Mouse (Mus musculus) hindbrain, embryonic 10.5 days (tissue): ENCODE measurements around the gene Ykt6. TPM values are rescaled to one million over a fixed set of nuclear protein-coding genes. Genes with fewer than 3 reads are reported as not detected.

ENCODE experiments used
- DNase-seq: peaks from one replicate; pipeline ENCODE4 v3.0.0-alpha.2; 2017; ENCODE audit warnings: low spot score
- H3K27ac ChIP-seq: fragments of 300-500 bp; sonication (generic); 2 replicates; pipeline ENCODE4 v1.5.1; 2016; ENCODE audit warnings: mild to moderate bottlenecking, moderate library complexity
- H3K27me3 ChIP-seq: fragments of 300-500 bp; sonication (generic); 2 replicates; pipeline ENCODE4 v1.6.1; 2016; ENCODE audit warnings: mild to moderate bottlenecking; ENCODE audit not compliant: poor library complexity, insufficient read depth, severe bottlenecking
- H3K36me3 ChIP-seq: fragments of 300-500 bp; sonication (generic); 2 replicates; pipeline ENCODE4 v1.6.1; 2016; ENCODE audit warnings: mild to moderate bottlenecking, moderate library complexity
- H3K4me1 ChIP-seq: fragments of 300-500 bp; sonication (generic); replicated peaks from 2 replicates; pipeline ENCODE4 v1.6.1; 2016; ENCODE audit warnings: mild to moderate bottlenecking
- H3K4me3 ChIP-seq: fragments of 300-500 bp; sonication (generic); 2 replicates; pipeline ENCODE4 v1.5.1; 2016; ENCODE audit warnings: mild to moderate bottlenecking, moderate library complexity
- H3K9me3 ChIP-seq: fragments of 300-500 bp; sonication (generic); 2 replicates; pipeline ENCODE4 v1.6.1; 2016; ENCODE audit warnings: mild to moderate bottlenecking, moderate library complexity
- WGBS: fragments of 180-500 bp; shearing (Covaris S2); methylation state at CpG from one replicate; pipeline ENCODE4 v1.1.7; 2016; 5-methylcytosine and 5-hydroxymethylcytosine counted together
- polyA plus RNA-seq: library from polyadenylated mRNA; unstranded; fragments of >200 nt; fragmentation: Nextera tagmentation; extraction: Ambion mirVana; gene quantifications from 2 replicates; pipeline ENCODE4 v1.2.1, GENCODE M21; 2016

The Ykt6 gene
- polyA plus RNA-seq, result 53.4 and 54.5 TPM in 2 replicates

- Histone ChIP-seq H3K4me3 (peak within 1 kb of the TSS; percentile 81), H3K27ac (peak within 1 kb of the TSS; percentile 90)
- WGBS, result under 1% methylated on average over 71 of the region's 71 CpGs
Observed at GRCm38 (mm10) chr11:5955546-5956276, at the start of gene Ykt6. Gene Ykt6, plus strand, starts transcription at chr11:5955693.

DNA sequence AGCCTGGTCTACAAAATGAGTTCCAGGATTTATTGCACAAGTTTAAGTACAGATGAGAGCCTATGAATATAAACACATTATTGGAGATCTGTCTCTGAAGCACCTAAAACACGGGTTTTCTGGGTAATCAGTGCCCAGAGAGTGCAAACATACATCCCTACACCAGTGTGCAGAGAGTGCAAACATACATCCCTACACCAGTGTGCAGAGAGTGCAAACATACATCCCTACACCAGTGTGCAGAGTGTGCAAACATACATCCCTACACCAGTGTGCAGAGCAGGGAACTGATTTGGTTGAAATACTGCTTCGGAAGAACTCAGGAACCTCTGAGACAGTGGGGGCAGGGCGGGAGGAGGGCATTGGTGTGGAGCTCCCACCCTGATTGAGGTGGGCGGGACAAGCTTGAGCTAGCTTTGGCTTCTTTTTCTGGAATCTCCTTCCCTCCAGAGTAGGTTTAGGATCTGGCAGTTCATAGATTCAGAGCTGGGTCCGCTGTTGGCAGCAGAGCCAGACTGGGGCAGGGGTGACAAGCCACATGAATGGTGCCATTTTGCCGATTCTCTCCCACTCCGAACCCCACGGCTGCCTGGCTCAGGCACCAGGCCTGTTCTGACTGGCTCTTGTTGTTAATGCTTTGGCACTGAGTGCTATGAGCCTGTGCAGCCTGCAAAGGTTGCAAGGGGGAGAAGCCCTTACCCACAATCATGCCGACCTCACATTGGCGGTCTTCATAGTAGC is 49.5 kb upstream of the Ykt6 start:
- DNase-seq, result no peak
- Histone ChIP-seq H3K27ac (no peak overlapping the region), H3K36me3 (no peaks in the 10 kb centered on the region), H3K4me3 (no peak overlapping the region), H3K9me3 (no peaks in the 10 kb centered on the region), H3K4me1 (peaks cover 38% of the 10 kb centered on the region), H3K27me3 (peaks cover 27% of the 10 kb centered on the region)
- 87% methylated on average over 10 of the region's 10 CpGs for WGBS

More at GRCm38 (mm10) chr11:5955546-5956276, at the start of gene Ykt6:
- peak; percentile 97 for DNase-seq
- H3K36me3 ChIP-seq, result peaks cover 31% of the 10 kb centered on the region
- peaks cover 25% of the 10 kb centered on the region for H3K4me1 ChIP-seq
- H3K9me3 ChIP-seq, result no peaks in the 10 kb centered on the region
- H3K27me3 ChIP-seq, result no peaks in the 10 kb centered on the region

DNA sequence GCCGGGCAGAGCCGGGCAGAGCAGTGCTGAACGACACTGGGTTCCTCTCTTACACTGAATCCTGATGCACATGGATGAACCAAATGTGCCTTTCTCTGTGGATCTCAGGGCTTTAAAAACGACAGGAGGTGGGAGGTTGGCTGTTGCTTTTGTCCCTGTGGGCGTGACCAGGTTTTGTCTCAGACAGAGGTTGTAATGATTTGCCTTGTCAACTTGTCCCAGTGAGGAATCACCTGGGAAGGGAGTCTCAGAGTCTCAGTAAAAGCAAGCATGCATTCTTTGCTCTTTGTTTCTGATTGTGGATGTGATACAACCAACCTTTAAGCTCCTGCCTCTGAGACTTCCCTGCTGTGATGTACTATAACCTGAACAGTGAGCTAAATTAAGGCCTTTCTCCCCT is 48.4 kb upstream of the Ykt6 start:
- Histone ChIP-seq H3K36me3 (no peaks in the 10 kb centered on the region), H3K27ac (no peak overlapping the region), H3K27me3 (peaks cover 19% of the 10 kb centered on the region), H3K4me3 (no peak overlapping the region), H3K4me1 (peaks cover 26% of the 10 kb centered on the region), H3K9me3 (no peaks in the 10 kb centered on the region)
- no peak for DNase-seq
- WGBS, result 45% methylated on average over 5 of the region's 5 CpGs

DNA sequence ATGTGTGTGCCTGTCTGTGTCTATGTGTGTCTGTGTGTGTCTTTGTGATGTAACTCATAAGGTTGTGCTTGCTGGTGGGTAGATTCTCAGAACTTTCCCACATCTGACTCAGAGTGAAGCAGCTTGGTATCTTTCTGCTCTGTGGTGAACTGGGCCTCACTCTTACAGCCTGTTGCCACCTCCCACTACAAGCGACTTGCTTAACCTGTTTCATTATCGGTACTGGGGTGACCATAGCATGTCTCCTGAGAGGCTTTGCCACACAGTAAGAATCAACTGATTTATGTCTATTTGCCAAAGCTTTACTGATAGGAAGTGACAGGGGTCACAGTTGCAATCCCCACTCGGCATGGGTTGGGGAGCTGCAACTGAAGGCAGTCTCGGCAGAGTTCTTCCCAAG is 46.9 kb upstream of the Ykt6 start:
- Histone ChIP-seq H3K27ac (no peak overlapping the region), H3K4me3 (no peak overlapping the region), H3K4me1 (peaks cover 14% of the 10 kb centered on the region; the same call in 1 of the 2 replicates), H3K9me3 (no peaks in the 10 kb centered on the region), H3K27me3 (peaks cover 5% of the 10 kb centered on the region; the same call in 1 of the 2 replicates), H3K36me3 (no peaks in the 10 kb centered on the region)
- 86% methylated on average over 4 of the region's 4 CpGs for WGBS
- DNase-seq, result no peak

- Histone ChIP-seq H3K9me3 (no peaks in the 10 kb centered on the region), H3K4me3 (no peak overlapping the region), H3K27me3 (peaks cover 11% of the 10 kb centered on the region; the same call in 1 of the 2 replicates), H3K4me1 (peaks cover 11% of the 10 kb centered on the region; the same call in 1 of the 2 replicates), H3K36me3 (no peaks in the 10 kb centered on the region), H3K27ac (peak overlapping the region; percentile 16; the same call in 1 of the 2 replicates)
- WGBS, result 28% methylated on average over 5 of the region's 5 CpGs
- DNase-seq, result peak; percentile 61
Observed at GRCm38 (mm10) chr11:5912635-5913034, 42.9 kb upstream of the Ykt6 start.

GRCm38 (mm10) chr11:5913256-5913655 is 42.2 kb upstream of the Ykt6 start:
- Histone ChIP-seq H3K27ac (0 out of 2 replicates have a peak overlapping the region, but pooled peaks have one; percentile 16), H3K9me3 (no peaks in the 10 kb centered on the region), H3K4me1 (peaks cover 11% of the 10 kb centered on the region; the same call in 1 of the 2 replicates), H3K36me3 (no peaks in the 10 kb centered on the region), H3K4me3 (no peak overlapping the region), H3K27me3 (peaks cover 11% of the 10 kb centered on the region; the same call in 1 of the 2 replicates)
- WGBS, result 78% methylated on average over 8 of the region's 8 CpGs
- DNase-seq, result no peak

GRCm38 (mm10) chr11:5913936-5914335 is 41.6 kb upstream of the Ykt6 start:
- H3K4me3 ChIP-seq, result no peak overlapping the region
- H3K9me3 ChIP-seq, result no peaks in the 10 kb centered on the region
- DNase-seq, result no peak
- WGBS, result 81% methylated on average over 4 of the region's 4 CpGs
- H3K27ac ChIP-seq, result no peak overlapping the region
- peaks cover 8% of the 10 kb centered on the region; the same call in 1 of the 2 replicates for H3K27me3 ChIP-seq
- peaks cover 11% of the 10 kb centered on the region; the same call in 1 of the 2 replicates for H3K4me1 ChIP-seq
- no peaks in the 10 kb centered on the region for H3K36me3 ChIP-seq

- Histone ChIP-seq H3K36me3 (no peaks in the 10 kb centered on the region), H3K4me3 (no peak overlapping the region), H3K4me1 (peaks cover 11% of the 10 kb centered on the region; the same call in 1 of the 2 replicates), H3K9me3 (no peaks in the 10 kb centered on the region), H3K27ac (peak overlapping the region; percentile 23; the same call in 1 of the 2 replicates), H3K27me3 (0 out of 2 replicates have a peak, but pooled peaks cover 6% of the 10 kb centered on the region)
- DNase-seq, result no peak
- WGBS, result 62% methylated on average over 5 of the region's 5 CpGs
Observed at GRCm38 (mm10) chr11:5914940-5915339, 40.6 kb upstream of the Ykt6 start.

- DNase-seq, result no peak
- H3K27ac ChIP-seq, result peak overlapping the region; percentile 23; the same call in 1 of the 2 replicates
- 0 out of 2 replicates have a peak, but pooled peaks cover 6% of the 10 kb centered on the region for H3K27me3 ChIP-seq
- 90% methylated on average over 5 of the region's 5 CpGs for WGBS
- no peaks in the 10 kb centered on the region for H3K9me3 ChIP-seq
- peaks cover 17% of the 10 kb centered on the region for H3K4me1 ChIP-seq
- H3K36me3 ChIP-seq, result no peaks in the 10 kb centered on the region
- no peak overlapping the region for H3K4me3 ChIP-seq
Observed at GRCm38 (mm10) chr11:5915429-5916177, 39.9 kb upstream of the Ykt6 start.

DNA sequence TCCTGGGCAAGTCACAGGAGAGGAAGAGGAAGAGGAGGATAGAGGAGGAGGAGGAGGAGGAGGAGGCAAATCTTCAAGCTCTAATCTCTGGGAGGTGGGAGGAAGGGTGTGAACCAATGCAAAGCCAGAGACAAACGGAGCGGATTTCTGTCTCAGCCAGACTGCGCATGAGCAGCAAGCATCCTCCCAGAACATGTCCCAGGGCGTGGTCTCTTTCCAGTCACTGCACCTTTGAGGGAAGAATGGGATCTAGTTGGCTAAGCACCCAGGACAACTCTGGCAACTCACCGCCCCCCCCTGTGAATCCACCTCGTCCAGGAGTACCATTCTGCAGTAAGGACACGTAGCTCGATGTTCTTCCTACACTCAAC is 39.3 kb upstream of the Ykt6 start:
- H3K4me1 ChIP-seq, result peaks cover 17% of the 10 kb centered on the region
- 0 out of 2 replicates have a peak, but pooled peaks cover 6% of the 10 kb centered on the region for H3K27me3 ChIP-seq
- 71% methylated on average over 8 of the region's 8 CpGs for WGBS
- H3K36me3 ChIP-seq, result no peaks in the 10 kb centered on the region
- no peaks in the 10 kb centered on the region for H3K9me3 ChIP-seq
- H3K27ac ChIP-seq, result no peak overlapping the region
- no peak overlapping the region for H3K4me3 ChIP-seq
- DNase-seq, result no peak

DNA sequence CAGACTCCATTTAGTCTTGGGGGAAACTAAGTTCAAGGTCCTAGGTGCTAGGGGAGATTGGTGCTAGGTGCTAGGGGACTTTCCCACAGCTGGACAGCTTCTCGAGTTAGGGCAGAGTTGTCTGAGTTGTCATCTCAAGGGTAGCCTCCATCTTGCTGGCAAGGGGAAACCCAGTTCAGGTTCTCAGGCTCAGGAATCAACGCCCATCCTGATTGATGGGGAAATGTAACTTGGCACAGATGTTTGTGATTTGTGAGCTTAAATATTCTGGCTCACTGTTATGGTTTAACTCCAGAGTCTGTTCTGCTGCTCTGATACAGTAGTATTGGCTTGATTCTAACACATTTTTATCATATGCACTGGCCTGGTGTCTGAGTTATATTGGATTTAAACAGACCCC is 37.4 kb upstream of the Ykt6 start:
- no peaks in the 10 kb centered on the region for H3K36me3 ChIP-seq
- H3K4me3 ChIP-seq, result no peak overlapping the region
- WGBS, result 78% methylated on average over 2 of the region's 2 CpGs
- DNase-seq, result no peak
- H3K4me1 ChIP-seq, result peaks cover 14% of the 10 kb centered on the region
- H3K27me3 ChIP-seq, result 0 out of 2 replicates have a peak, but pooled peaks cover 6% of the 10 kb centered on the region
- no peak overlapping the region for H3K27ac ChIP-seq
- no peaks in the 10 kb centered on the region for H3K9me3 ChIP-seq

DNA sequence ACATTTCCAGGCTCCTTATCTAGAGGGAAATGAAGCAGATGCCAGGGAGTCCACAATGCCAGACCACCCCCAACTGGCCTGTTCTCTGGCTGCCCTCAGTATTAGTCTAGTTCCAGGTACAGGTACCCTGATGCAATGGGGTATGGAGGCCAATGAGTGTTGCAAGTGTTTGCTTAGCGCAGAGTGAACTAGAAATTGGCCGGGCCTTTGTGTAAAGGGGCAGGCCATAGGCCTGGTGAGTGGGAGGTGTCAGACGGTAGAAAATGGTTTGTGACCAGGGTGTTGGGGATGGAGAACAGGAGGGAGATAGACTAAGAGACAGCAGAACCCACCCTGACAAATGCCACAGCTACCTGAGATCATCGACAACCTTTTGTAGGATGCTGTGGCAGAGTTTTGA is 35.9 kb upstream of the Ykt6 start:
- no peak for DNase-seq
- no peak overlapping the region for H3K4me3 ChIP-seq
- WGBS, result 93% methylated on average over 4 of the region's 4 CpGs
- peaks cover 11% of the 10 kb centered on the region for H3K4me1 ChIP-seq
- no peaks in the 10 kb centered on the region for H3K9me3 ChIP-seq
- H3K27me3 ChIP-seq, result 0 out of 2 replicates have a peak, but pooled peaks cover 4% of the 10 kb centered on the region
- H3K36me3 ChIP-seq, result no peaks in the 10 kb centered on the region
- no peak overlapping the region for H3K27ac ChIP-seq
